Mouse (Mus musculus): ENCODE data around the gene Atoh8. TPM values are rescaled to one million over a fixed set of nuclear protein-coding genes. Genes with fewer than 3 reads are reported as not detected.

Atoh8 gene
- total and polyA plus RNA-seq, 2 experiments from 2014 or later = 4.5 to 7.1 TPM

GRCm38 (mm10) chr6:72227665-72228265, 7.6 kb downstream of the Atoh8 start:
- Histone ChIP-seq H3K27ac (ENCODE audit: low read depth) (no peak overlapping the region), H3K4me3 (ENCODE audit: low read depth, low read length) (no peak overlapping the region), H3K27me3 (ENCODE audit: control insufficient read depth, insufficient read depth, low read length) (no peaks in the 10 kb centered on the region; the same call in 1 of the 2 replicates), H3K4me2 (ENCODE audit: low read depth, low read length) (no peak overlapping the region), H3K36me3 (replicated peaks; ENCODE audit: control insufficient read depth, insufficient read depth, low read length) (no peaks in the 10 kb centered on the region; the same call in 1 of the 2 replicates), H3K9ac (replicated peaks; ENCODE audit: low read depth, low read length) (no peak overlapping the region), H3K9me3 (replicated peaks; ENCODE audit: control insufficient read depth, low read length) (no peaks in the 10 kb centered on the region), H3K4me1 (ENCODE audit: control insufficient read depth, insufficient read depth) (peaks cover 9% of the 10 kb centered on the region; the same call in 1 of the 2 replicates)
- ATAC-seq (ENCODE audit: insufficient read depth, low read depth) (no peak), DNase-seq (ENCODE audit: low spot score) (no peak)
- 69% methylated on average over 9 of the region's 9 CpGs for WGBS
- no peak for TF ChIP-seq EP300 (IDR thresholded peaks at IDR 0.05; ENCODE audit: low read depth)
- TF ChIP-seq CTCF (IDR thresholded peaks at IDR 0.05; ENCODE audit: low read depth) = no peak

DNA sequence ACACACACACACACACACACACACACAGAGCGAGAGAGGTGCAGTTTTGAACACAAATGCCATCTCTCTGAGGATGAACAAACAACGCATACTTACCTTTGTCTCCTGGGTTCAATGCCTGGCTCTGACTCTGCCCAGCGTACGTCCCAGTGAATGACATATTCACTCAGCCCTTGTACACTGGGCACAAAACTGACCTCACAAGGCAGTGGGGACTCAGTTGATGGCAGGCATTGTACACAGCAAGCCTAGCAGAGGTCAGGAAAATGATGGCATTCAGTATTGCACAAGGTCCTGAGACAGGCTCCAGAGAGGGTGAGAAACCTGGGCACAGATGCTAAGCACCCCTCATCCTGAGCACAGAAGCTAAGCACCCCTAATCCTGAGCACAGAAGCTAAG, 8.4 kb downstream of the Atoh8 start:
- no peak for ATAC-seq (ENCODE audit: insufficient read depth, low read depth)
- Histone ChIP-seq H3K9me3 (replicated peaks; ENCODE audit: control insufficient read depth, low read length) (no peaks in the 10 kb centered on the region), H3K27ac (ENCODE audit: low read depth) (no peak overlapping the region), H3K4me1 (ENCODE audit: control insufficient read depth, insufficient read depth) (peaks cover 16% of the 10 kb centered on the region), H3K9ac (replicated peaks; ENCODE audit: low read depth, low read length) (no peak overlapping the region), H3K36me3 (replicated peaks; ENCODE audit: control insufficient read depth, insufficient read depth, low read length) (no peaks in the 10 kb centered on the region; the same call in 1 of the 2 replicates), H3K27me3 (ENCODE audit: control insufficient read depth, insufficient read depth, low read length) (no peaks in the 10 kb centered on the region; the same call in 1 of the 2 replicates), H3K4me2 (ENCODE audit: low read depth, low read length) (no peak overlapping the region), H3K4me3 (ENCODE audit: low read depth, low read length) (no peak overlapping the region)
- no peak for DNase-seq (ENCODE audit: low spot score)
- no peak for TF ChIP-seq EP300 (IDR thresholded peaks at IDR 0.05; ENCODE audit: low read depth)
- no peak for TF ChIP-seq CTCF (IDR thresholded peaks at IDR 0.05; ENCODE audit: low read depth)
- WGBS = 98% methylated on average over 4 of the region's 4 CpGs

DNA sequence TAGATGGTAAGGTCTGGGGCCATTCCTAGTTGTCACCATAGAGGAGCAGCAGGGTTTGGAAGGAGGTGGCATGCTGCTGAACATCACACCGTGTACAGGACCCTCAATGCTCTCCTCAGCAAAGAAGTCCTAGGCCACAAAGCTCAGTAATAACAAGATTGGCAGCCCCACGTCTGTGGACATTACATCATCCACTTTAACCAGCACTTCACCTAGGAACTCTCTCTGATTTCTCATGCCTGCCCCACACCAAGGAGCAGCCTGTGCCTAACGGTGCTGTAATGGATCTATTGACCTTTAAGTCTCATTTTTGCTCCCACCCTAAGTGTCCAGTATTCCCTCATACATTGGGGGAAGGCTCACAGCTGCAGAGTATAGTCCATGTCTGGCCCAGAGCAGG, 9.7 kb downstream of the Atoh8 start:
- H3K36me3 ChIP-seq (replicated peaks; ENCODE audit: control insufficient read depth, insufficient read depth, low read length) = no peaks in the 10 kb centered on the region; the same call in 1 of the 2 replicates
- no peak overlapping the region for H3K4me3 ChIP-seq (ENCODE audit: low read depth, low read length)
- TF ChIP-seq EP300 (IDR thresholded peaks at IDR 0.05; ENCODE audit: low read depth) (no peak), CTCF (IDR thresholded peaks at IDR 0.05; ENCODE audit: low read depth) (no peak)
- H3K27ac ChIP-seq (ENCODE audit: low read depth) = no peak overlapping the region
- no peak overlapping the region for H3K4me2 ChIP-seq (ENCODE audit: low read depth, low read length)
- H3K4me1 ChIP-seq (ENCODE audit: control insufficient read depth, insufficient read depth) = peaks cover 14% of the 10 kb centered on the region
- no peaks in the 10 kb centered on the region; the same call in 1 of the 2 replicates for H3K27me3 ChIP-seq (ENCODE audit: control insufficient read depth, insufficient read depth, low read length)
- DNase-seq (ENCODE audit: low spot score) (no peak), ATAC-seq (ENCODE audit: insufficient read depth, low read depth) (no peak)
- 56% methylated on average over 3 of the region's 3 CpGs for WGBS
- no peak overlapping the region for H3K9ac ChIP-seq (replicated peaks; ENCODE audit: low read depth, low read length)
- no peaks in the 10 kb centered on the region for H3K9me3 ChIP-seq (replicated peaks; ENCODE audit: control insufficient read depth, low read length)

- ATAC-seq (ENCODE audit: insufficient read depth, low read depth) (no peak), DNase-seq (ENCODE audit: low spot score) (no peak)
- Histone ChIP-seq H3K4me3 (ENCODE audit: low read depth, low read length) (no peak overlapping the region), H3K4me1 (ENCODE audit: control insufficient read depth, insufficient read depth) (peaks cover 25% of the 10 kb centered on the region), H3K27me3 (ENCODE audit: control insufficient read depth, insufficient read depth, low read length) (no peaks in the 10 kb centered on the region; the same call in 1 of the 2 replicates), H3K9ac (replicated peaks; ENCODE audit: low read depth, low read length) (no peak overlapping the region), H3K36me3 (replicated peaks; ENCODE audit: control insufficient read depth, insufficient read depth, low read length) (no peaks in the 10 kb centered on the region; the same call in 1 of the 2 replicates), H3K27ac (ENCODE audit: low read depth) (no peak overlapping the region), H3K4me2 (ENCODE audit: low read depth, low read length) (no peak overlapping the region), H3K9me3 (replicated peaks; ENCODE audit: control insufficient read depth, low read length) (no peaks in the 10 kb centered on the region)
- TF ChIP-seq EP300 (IDR thresholded peaks at IDR 0.05; ENCODE audit: low read depth) (no peak), CTCF (IDR thresholded peaks at IDR 0.05; ENCODE audit: low read depth) (no peak)
- WGBS = 67% methylated on average over 6 of the region's 6 CpGs
Measured at GRCm38 (mm10) chr6:72223892-72224291, 11.5 kb downstream of the Atoh8 start.

DNA sequence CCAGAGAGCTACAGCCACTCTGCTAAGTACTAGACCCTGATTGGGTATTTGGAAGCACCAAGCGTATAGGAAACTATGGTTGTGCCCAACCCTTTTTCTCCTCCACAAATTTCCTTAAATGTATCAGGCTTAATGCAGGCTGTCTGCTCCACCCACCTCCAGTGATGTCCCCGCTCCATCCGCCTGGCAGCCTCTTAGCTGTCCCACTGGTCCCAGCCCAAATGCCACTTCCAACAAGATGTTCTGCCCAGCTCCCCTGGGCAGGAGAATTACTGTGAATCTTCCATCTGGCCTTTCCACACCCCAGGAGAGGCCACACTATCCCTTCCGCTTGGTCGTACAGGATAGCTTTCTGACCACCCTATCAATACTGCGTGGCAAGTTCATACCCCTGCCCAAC, 12.5 kb downstream of the Atoh8 start:
- no peak overlapping the region for H3K9ac ChIP-seq (replicated peaks; ENCODE audit: low read depth, low read length)
- H3K4me1 ChIP-seq (ENCODE audit: control insufficient read depth, insufficient read depth) = peaks cover 30% of the 10 kb centered on the region

More for the DNA sequence above, 12.5 kb downstream of the Atoh8 start:
- TF ChIP-seq CTCF (IDR thresholded peaks at IDR 0.05; ENCODE audit: low read depth) (no peak), EP300 (IDR thresholded peaks at IDR 0.05; ENCODE audit: low read depth) (no peak)
- Histone ChIP-seq H3K27ac (ENCODE audit: low read depth) (no peak overlapping the region), H3K9me3 (replicated peaks; ENCODE audit: control insufficient read depth, low read length) (no peaks in the 10 kb centered on the region), H3K4me2 (ENCODE audit: low read depth, low read length) (no peak overlapping the region), H3K36me3 (replicated peaks; ENCODE audit: control insufficient read depth, insufficient read depth, low read length) (no peaks in the 10 kb centered on the region), H3K27me3 (ENCODE audit: control insufficient read depth, insufficient read depth, low read length) (no peaks in the 10 kb centered on the region; the same call in 1 of the 2 replicates), H3K4me3 (ENCODE audit: low read depth, low read length) (no peak overlapping the region)
- ATAC-seq (ENCODE audit: insufficient read depth, low read depth) (no peak), DNase-seq (ENCODE audit: low spot score) (no peak)
- 91% methylated on average over 6 of the region's 6 CpGs for WGBS
